Mouse (Mus musculus): Measurements from ENCODE around the gene Nabp2.

Nabp2 gene

DNA sequence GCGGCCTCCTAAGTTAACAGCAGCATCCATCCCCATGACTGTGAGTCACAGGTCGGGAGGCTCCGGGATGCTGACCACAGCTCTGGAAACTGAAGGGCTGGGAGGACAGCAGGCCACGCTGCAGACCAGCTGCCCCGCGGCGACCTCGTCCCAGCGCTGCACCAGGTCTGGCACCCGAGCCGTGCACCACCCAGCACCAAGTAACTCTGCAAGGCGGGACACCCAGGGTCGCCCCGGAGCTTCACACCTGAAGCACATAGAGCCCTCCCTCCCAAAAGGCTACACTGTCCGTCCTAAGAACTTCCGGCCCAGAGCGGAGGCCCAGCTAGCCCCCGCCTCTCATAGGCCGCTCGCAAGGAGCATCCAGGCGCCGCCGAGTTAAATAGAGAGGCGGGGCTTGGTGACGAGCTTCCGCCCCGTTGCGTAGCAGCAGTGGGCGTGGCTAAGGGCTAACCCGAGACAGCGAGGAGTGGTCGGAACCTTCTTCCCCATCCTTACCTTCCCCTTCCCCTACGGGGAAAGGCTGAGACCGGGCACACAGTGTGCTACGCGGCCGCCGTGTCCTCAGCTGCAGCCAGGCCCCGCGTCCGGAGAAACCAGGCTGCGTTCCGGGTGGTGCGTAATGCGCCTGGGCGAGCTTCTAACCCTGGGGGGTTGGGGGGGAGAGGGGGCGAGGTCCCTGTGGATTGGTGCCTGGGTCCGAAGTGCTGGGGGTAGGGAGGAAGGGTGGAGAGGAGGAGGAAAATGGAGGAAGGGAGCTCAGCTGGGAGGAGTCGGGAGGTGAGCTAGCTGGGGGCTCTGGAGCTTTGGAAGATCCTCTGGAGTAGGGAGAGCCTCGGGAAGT, at the start of gene Nabp2, which contains the start of gene Rnf41:
Gene Nabp2 (minus strand): TSS at position 282 of the 844 bp plus-strand sequence.
Gene Rnf41 (plus strand): TSS at position 447 of the 844 bp plus-strand sequence.
- DNase-seq (ENCODE audit: low read depth, low spot score): peak; percentile 97

DNA sequence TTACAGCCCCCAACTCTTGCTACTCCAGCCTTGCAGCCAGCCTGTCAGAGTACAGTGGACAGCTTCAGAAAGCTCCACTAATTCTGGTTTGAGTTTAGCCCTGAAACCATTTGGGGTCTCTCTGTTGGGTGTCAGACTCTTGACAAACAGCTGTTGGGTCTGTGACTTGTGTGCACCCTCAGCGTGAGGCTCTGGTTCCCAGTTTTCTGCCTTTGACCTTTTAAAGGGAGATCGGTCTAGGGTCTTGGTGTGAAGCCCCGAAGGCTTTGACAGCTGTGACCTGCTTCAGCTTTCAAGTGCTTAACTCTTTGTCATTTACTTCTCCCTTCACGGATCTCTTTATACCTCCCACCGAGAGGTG, 49.0 kb upstream of the Nabp2 start:
- DNase-seq (ENCODE audit: low read depth, low spot score): no peak

DNA sequence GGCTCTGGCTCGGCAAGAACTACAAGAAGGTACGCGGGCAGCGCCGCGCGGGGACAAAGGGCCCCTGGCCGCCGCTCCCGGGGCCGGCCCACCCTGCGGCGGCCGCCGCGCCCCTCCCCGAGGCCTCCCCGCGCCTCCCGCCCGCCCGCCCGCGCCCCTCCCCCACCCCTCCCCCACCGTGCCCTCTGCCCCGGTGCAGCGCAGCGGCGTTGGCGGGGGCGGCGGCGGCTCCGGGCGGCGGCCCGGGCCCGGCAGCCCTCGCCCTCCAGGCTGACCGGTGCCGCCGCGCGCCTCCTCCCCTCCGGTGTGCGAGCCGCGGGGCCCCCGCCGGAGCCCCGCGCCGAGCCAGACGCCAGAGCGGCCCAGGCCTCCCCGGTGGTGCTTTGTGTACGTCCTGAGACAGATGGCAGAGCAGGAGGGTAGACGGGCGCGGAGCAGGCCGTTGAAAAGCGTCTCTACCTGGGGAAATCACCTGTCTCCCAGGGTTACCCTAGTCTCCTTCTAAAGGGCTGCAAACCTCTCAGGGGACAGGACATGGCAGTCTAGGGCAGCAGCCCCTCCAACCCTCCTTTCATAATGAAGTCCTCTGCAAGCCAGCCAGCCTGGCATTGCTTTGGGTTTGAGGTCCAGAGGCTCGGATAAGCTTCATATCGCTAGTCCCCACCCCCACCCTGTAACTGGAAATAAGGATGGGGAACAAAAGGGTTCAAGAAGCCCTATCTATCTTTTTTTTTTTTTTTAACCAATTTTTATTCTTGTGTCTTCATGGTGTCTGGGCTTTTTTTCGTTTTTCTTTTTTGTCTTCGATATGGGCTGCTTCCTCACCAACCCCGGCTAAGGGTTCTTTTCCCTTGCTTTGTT, 48.3 kb upstream of the Nabp2 start:
- peak; percentile 59 for DNase-seq (ENCODE audit: low read depth, low spot score)

DNA sequence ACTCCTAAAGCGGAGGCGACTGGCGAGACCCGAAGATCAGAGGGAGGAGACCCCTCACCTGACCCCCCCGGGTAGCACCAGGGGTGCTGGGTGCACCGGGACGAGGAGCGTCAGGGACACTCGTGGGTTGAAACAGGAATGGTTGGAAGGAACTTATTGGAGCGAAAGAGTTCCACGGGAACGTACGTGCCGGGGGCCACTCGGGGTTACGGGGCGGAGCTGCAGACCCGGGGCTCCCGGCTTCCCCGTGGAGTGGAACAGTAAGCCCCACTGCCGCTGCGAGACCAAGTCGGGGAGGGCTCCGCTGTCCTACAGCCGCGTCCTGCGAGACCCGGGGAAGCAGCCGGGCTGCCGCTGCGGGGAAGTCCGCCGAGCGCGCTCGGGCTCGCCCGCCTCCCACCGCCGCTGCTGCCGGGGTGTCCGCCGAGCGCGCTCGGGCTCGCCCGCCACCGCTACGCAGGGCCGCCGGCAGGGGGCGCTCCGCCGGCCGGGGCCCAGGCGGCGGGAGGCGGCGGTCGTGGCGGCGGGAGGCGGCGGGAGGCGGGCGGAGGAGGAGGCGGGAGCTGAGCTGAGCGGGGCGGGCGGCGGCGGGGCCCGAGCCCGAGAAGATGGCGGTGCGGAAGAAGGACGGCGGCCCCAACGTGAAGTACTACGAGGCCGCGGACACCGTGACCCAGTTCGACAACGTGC, 47.6 kb upstream of the Nabp2 start, which contains the start of gene Smarcc2:
Gene Smarcc2 (plus strand): TSS at position 530 of the 690 bp plus-strand sequence.
- peak; percentile 58 for DNase-seq (ENCODE audit: low read depth, low spot score)

DNA sequence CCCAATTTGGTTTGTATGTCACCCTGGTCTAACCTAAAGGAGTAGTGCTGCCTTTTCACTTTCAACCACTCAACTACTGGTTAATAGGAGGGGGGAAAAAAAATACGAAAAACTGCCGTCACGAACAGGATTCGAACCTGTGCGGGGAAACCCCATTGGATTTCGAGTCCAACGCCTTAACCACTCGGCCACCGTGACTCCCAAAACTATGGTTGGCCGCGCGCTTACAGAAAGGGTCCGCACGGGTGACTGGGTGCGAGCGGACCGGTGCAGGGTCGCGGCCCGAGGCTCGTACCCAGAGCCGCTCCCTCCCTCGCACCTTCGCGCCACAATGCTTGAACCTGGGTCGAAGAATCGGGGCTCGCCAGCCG, 47.0 kb upstream of the Nabp2 start:
- peak; percentile 84 for DNase-seq (ENCODE audit: low read depth, low spot score)

DNA sequence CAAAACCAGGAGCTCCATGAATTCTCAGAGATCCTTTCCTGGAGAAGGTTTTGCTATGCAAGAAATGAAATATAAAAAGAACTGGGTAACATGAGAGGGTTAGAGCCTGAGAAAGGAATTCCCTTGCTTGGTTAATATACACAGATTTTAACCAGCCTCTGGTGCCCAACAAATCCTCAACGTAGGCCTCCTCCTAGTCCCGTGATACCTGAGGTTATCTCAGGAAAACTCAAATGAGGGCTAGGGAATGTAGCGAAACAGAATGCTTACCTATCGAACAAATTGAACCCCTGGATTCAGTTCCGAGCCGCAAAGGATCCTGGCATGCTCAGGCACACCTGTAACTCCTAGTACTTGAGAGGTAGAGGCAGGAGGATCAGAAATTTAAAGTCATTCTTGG, 46.4 kb upstream of the Nabp2 start:
- DNase-seq (ENCODE audit: low read depth, low spot score): no peak

DNA sequence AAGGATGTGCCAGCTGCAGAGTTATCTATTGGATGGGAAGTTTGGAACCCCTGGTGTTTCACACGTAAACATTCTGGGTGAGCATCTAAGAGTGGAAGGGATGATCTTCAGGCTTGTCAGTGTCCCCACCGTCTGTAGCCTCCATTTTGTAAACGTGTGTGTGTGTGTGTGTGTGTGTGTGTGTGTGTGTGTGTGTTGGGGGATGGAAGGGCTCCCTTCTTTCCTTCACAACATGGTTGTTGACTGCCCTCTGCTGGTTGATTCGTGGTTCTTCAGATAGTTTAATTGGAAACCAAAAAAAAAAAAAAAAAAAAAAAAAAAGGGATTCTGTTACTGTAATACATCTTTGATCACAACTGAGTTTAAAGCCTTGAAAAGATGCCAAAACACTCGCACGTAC, 44.0 kb upstream of the Nabp2 start:
- peak; percentile 87 for DNase-seq (ENCODE audit: low read depth, low spot score)

DNA sequence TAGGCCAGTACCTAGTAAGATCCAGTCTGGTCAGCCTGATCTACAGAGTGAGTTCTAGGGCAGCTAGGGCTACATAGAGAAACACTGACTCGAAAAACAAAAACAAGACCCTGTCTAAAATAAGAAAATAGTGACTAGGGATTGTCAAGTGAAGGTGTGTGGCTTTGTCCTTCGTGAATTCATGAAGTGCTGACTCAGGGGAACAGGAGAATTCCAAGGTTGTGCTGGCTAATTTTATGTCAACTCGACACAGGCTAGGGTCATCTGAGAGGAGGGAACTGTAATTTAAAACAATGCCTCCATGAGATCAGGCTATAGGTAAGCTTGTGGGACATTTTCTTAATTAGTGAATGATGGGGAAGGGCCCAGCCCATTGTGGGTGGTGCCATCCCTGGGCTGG, 43.2 kb upstream of the Nabp2 start:
- DNase-seq (ENCODE audit: low read depth, low spot score): no peak

DNA sequence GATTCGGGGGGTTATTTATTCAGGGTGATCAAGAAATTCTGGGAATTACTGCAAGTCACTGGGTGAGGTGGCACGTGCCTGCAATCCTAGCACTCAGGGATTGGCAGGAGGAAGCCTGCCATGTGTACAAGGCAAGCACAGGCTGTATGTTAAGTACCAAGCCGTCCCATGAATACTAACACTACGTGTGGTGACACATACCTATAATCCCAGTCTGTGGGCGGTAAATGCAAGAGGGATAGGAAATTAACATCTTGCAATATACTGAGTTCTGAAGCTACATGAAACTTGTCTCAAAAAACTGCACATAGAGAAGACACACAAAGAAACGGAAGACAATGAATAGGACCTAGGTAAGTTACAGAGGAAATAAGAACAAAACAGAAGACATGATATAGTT, 39.7 kb upstream of the Nabp2 start:
- DNase-seq (ENCODE audit: low read depth, low spot score): no peak

DNA sequence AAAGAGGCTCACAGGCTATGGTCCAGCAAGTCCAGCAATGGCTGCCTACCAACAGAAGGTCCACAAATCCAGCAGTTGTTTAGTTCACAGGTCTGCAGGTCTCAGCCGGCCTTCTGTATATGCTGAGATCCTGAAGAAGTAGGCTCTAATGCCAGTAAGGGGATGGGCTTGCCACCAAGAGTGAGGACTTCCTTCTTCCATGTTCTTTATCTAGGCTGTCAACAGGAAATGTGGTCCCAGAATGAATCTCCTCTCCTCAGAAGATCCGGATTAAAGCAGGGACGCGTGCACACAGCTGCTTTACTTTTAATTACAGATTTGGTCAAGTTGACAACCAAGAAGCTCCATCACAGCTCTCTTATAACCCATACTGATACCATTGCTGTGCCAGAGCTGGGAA, 34.1 kb upstream of the Nabp2 start:
- DNase-seq (ENCODE audit: low read depth, low spot score): no peak

DNA sequence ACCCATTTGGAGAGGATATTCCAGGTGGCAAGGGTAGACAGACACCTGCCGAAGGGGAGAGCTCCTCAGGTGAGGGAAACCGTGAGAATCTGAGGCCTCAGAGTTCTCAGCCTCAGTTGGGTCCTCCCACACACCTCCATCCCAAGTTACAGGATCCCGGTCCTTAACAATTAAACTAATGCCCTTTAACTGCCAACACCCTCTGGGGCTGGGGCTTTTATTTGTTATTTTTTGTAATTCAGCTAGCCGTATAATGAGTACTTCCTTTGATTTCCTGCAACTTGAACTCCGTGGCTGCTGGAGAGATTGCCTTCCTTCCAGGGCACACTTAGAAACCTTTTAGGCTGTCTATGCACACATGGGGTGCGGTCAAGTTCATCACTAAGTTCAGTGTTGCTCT, 33.1 kb upstream of the Nabp2 start:
- no peak for DNase-seq (ENCODE audit: low read depth, low spot score)

DNA sequence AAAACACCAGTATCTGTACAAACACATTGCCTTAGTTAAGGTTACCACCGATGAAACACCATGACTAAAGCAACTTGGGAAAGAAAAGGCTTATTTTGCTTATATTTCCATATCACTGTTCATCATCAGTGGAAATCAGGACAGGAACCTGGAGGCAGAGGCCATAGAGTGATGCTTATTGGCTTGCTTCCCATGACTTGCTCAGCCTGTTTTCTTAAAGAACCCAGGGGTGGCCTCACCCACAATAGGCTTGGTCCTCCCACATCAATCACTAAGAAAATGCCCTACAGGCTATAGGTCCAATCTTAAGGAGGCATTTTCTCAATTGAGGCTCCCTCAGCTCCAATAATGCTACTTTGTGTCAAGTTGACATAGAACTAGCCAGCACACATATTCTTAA, 31.4 kb upstream of the Nabp2 start:
- no peak for DNase-seq (ENCODE audit: low read depth, low spot score)

DNA sequence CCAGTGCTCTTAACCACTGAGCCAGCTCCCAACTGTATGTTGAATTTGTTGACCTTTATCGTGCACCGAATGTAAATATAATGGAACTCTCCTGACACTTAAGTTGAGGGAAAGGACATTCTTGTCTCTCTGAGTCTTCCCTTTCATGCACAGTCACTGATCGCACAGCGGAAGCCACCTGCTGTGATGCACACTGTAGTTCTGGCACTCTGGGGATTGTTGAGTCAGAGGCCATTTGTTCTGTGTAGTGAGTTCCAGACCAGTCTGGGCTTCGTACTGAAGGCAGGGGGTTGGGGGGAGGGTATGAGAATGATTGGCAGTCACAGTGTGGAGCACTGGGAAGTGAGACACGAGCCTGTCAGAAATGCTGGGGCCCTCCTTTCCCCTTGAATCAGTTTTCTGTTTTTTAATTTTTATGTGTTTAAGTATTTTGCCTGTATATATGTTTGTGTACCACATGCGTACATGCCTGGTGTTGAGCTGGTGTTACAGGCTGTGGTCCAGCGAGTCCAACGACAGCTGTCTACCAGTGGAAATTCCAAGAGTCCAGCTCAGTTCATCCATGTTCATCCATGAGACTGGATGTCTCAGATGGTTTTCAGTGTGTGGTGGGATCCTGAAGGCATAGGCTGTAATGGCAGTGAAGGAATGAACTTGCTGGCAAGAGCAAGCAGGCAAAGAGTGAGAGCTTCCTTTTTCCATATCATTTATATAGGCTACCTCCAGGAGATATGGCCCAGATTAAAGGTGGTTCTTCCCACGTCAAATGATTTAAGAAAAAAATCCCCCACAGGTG, 30.2 kb upstream of the Nabp2 start:
- DNase-seq (ENCODE audit: low read depth, low spot score): no peak

DNA sequence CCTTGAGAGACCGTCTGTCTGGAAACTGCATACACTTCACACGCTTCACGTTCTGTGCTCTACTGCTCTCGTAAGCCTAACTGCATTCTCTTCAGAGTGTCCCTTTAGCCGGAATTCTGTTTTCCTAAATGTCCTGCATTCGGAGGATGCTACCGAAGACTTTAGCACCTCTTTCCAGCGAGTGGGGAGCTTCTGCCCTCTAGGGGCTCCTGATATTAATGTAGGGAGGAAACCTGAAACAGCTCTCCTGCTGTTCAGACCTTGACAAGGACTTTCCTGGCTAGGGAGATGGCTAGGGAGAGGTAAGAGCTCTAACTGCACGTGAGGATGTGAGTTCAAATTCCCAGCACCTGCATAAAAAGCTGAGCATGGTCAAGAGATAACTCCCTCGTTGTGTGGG, 29.1 kb upstream of the Nabp2 start:
- DNase-seq (ENCODE audit: low read depth, low spot score): peak; percentile 32

DNA sequence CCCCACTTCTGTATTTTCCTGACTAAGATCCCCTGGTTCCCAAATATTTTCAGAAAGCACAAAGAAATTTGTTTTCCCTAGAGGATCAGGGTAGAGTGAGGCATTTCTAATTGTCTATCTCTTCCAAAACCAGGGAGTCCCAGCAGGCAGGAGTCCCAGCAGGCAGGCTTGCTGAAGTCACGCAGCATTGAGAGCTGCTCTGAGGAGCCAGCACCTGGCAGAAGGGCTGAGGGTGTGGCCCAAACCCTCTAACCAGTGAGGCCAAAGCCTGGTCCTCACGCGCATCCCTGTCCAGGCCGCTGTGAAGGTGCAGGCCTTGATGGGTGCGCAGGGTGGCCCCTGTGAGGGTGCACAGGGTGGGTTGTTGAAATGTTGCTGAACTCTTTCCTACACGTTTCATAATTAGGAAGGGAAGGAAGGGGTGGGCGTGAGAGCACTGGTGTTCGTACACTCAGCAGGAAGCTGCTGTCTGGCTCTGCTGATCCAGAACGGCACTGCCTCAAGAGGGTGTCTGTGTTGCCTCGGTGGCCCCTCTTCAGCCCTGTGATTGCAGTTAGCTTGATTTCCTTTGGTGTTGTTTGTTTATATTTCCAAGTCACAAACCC, 27.5 kb upstream of the Nabp2 start:
- DNase-seq (ENCODE audit: low read depth, low spot score): no peak

DNA sequence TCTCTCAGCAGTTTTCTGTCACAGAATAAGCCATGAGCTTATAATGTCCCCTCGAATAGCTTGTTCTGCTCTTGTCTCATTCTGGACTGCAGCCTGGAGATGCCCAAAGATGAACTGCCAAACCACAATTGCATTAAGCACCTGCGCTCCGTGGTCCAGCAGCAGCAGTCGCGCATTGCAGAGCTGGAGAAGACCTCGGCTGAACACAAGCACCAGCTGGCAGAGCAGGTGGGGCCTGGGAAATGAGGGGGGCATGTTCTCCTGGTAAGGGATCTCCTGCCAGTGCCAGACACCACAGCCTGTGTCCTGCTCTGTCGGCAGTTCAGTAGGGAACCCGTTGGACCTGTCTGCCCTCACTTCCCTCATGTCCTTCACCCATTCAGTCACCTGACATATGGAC, 25.1 kb upstream of the Nabp2 start:
- DNase-seq (ENCODE audit: low read depth, low spot score): no peak

DNA sequence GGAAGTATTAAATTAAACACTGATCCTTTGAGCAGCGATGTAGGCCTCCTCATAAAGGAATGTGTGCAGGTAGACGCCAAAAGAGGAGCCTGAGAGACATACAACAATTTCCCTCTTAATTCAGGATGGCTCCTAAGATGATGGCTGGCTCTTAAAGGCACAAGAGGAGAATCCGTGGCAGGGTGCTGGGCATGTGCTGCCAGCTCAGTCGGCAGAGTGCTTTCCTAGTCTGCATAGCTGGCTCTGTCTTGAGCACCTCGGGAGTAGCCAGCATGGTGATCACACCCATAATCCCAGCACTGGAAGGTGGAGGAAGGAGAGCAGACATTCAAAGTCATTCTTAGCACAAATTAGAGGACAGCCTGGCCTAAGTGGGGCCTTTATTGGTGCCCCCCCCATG, 24.6 kb upstream of the Nabp2 start:
- DNase-seq (ENCODE audit: low read depth, low spot score): no peak

DNA sequence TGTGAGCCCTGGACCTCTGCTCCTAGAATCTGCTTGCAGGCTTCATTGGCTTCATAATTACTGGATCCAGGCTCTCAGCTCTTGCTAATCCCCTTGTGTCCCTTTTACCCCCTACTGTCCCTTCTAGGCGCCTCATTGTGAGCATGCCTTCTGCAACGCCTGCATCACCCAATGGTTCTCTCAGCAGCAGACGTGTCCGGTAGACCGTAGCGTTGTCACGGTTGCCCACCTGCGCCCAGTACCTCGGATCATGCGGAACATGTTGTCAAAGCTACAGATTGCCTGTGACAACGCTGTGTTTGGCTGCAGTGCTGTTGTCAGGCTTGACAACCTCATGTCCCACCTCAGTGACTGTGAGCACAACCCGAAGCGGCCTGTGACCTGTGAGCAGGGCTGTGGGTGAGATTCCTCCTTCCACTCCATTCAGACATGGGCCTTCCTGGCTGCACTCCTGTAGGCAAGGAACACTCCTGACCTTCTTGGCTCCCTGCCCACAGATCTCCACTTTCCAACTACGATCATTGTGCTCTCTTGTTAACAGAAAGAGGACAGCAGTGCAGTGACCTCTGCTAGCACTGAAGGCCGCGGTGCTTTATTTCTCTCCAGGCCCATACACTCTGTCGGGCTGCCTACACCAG, 24.0 kb upstream of the Nabp2 start:
- no peak for DNase-seq (ENCODE audit: low read depth, low spot score)

DNA sequence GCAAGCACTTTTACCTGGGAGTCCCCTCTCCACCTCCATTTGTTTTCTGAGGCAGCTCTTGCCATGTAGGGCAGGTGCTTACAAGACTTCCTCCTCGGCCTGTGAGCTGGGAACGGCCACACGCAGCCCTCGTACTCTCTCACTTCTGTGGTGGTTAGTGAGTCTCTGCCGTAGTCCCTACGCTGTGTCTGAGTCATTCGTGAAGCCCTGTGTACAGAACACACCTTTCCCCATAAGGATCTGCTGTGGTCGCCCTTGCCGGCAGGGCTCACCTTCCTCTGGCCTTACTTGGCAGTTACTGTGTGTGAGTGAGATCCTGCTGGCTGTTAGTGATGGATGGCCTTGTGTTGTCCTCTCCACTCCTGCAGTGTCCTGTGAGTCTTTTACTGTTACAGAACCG, 23.4 kb upstream of the Nabp2 start:
- no peak for DNase-seq (ENCODE audit: low read depth, low spot score)

DNA sequence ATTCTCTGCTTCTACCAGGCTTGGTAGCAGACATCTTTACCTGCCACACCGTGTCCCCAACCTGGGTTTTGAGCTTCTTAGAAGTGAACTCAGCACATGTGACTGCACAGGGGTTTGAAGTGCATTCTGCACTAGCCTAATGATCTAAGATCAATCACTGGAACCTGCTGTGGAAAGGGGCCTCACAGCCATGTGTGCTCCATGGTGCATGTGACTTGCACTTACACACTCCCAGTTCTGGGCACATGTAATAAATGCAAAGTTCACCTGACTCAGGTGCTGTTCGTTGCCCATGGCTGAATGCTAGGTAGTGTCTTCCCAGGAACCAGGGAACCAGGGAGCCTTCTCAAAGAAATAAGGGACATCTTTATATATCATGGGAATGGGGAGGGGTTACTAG, 22.1 kb upstream of the Nabp2 start:
- DNase-seq (ENCODE audit: low read depth, low spot score): no peak

All from 3T3-L1 (cell line).